In the genomic region with DNA sequence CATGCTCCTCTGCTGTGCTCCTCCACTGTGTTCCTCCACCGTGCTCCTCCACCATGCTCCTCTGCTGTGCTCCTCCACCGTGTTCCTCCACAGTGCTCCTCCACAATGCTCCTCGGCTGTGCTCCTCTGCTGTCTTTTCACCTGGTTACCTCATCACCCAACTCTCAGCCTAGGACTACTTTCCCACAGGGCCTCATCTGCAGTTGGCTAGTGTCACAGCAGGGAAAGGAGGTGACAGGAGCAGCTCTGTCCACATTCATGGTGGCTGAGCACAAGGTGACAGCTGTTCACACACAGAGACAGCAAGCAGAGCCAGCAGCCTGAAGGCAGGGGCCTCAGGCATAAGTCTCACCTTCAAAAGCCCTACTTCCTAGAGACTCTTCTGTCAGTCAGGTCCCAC, we compare ENCODE assay signal across 19 mouse cellular contexts. TPM values are rescaled to one million over a fixed set of nuclear protein-coding genes. Genes with fewer than 3 reads are reported as not detected.
"Had no signal": no experiment of that assay in that cellular context is flagged by ENCODE, and none has a peak within 500 bp of the region (broad histone marks: within the 10 kb centered on the region; RNA-seq: fewer than 3 reads in every experiment).

No protein-coding gene starts in this region.

- H3K4me2 ChIP-seq: kidney, embryonic 15.5 days; liver, embryonic 13.5 days; midbrain, embryonic 13.5 days; neural tube, embryonic 13.5 days; stomach, embryonic 15.5 days had no signal

- H3K27ac ChIP-seq: kidney, embryonic 15.5 days; left cerebral cortex, adult 2 months; liver, embryonic 13.5 days; midbrain, embryonic 10.5 days; midbrain, embryonic 13.5 days; neural tube, embryonic 13.5 days; stomach, embryonic 15.5 days had no signal

- H3K27me3 ChIP-seq: kidney, embryonic 15.5 days; midbrain, embryonic 13.5 days; neural tube, embryonic 13.5 days; stomach, embryonic 15.5 days had no signal

- H3K4me1 ChIP-seq: liver, embryonic 13.5 days; midbrain, embryonic 10.5 days; midbrain, embryonic 13.5 days; neural tube, embryonic 13.5 days had no signal

- H3K4me3 ChIP-seq: kidney, embryonic 15.5 days; left cerebral cortex, adult 2 months; liver, embryonic 13.5 days; midbrain, embryonic 10.5 days; midbrain, embryonic 13.5 days; myocyte; neural tube, embryonic 13.5 days; stomach, embryonic 15.5 days had no signal

- DNase-seq: kidney, adult 8-10 months; kidney, postnatal 10 days; kidney, postnatal 36 days; layer of hippocampus, postnatal 36 days; liver, embryonic 13.5 days; lung, adult 2 months; lung, postnatal 14 days; retina, postnatal 1 day; right cerebral cortex, postnatal 25 days; spleen, adult 18-20 months had no signal

- H3K9me3 ChIP-seq: kidney, embryonic 15.5 days; liver, embryonic 13.5 days; midbrain, embryonic 10.5 days; midbrain, embryonic 13.5 days; neural tube, embryonic 13.5 days; stomach, embryonic 15.5 days had no signal

- ATAC-seq: midbrain, embryonic 13.5 days; midbrain, embryonic 16.5 days had no signal

- H3K9ac ChIP-seq: kidney, embryonic 15.5 days; liver, embryonic 13.5 days; neural tube, embryonic 13.5 days; stomach, embryonic 15.5 days had no signal

- H3K36me3 ChIP-seq: kidney, embryonic 15.5 days; liver, embryonic 13.5 days; midbrain, embryonic 10.5 days; midbrain, embryonic 13.5 days; neural tube, embryonic 13.5 days; stomach, embryonic 15.5 days had no signal

RNA-seq across cellular contexts. Expression of gene Neurl1b, which starts 59.3 kb away (rescaled TPM):
- total RNA-seq: monocyte, adult 5-6 weeks had no signal
